Mouse (Mus musculus) liver, embryonic 14 days (tissue): ENCODE results near the gene Themis3. TPM values are rescaled to one million over a fixed set of nuclear protein-coding genes. Genes with fewer than 3 reads are reported as not detected.

ENCODE experiments used
- polyA plus RNA-seq: library from polyadenylated mRNA; depleted of rRNA; stranded (reverse); fragments of >200 nt; gene quantifications from 2 replicates; pipeline ENCODE4 v1.2.3, GENCODE M21; 2012; rRNA removed

Gene Themis3
- polyA plus RNA-seq: not detected in 2 replicates

DNA sequence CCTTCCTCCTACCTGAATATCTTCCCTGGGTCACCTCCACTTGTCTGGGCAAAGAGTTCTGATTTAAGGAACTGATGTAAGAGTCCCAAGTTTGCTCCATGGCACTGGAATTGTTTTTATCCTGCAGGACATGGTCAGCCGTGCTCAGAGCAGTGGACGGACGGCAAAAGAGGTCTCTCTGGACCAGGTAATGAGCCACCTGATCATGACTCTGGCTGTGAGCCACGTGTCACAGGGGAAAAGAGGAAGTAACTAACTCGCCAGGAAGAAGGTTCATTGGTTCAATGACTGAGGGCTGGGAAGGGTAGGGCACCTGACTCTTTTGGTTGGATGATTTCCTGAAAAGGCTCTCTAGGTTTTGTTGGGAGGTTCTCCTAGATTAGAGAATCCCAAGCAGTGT lies at the start of gene Themis3:
Gene Themis3, minus strand, starts transcription at position 187 of the 400 bp plus-strand sequence.

DNA sequence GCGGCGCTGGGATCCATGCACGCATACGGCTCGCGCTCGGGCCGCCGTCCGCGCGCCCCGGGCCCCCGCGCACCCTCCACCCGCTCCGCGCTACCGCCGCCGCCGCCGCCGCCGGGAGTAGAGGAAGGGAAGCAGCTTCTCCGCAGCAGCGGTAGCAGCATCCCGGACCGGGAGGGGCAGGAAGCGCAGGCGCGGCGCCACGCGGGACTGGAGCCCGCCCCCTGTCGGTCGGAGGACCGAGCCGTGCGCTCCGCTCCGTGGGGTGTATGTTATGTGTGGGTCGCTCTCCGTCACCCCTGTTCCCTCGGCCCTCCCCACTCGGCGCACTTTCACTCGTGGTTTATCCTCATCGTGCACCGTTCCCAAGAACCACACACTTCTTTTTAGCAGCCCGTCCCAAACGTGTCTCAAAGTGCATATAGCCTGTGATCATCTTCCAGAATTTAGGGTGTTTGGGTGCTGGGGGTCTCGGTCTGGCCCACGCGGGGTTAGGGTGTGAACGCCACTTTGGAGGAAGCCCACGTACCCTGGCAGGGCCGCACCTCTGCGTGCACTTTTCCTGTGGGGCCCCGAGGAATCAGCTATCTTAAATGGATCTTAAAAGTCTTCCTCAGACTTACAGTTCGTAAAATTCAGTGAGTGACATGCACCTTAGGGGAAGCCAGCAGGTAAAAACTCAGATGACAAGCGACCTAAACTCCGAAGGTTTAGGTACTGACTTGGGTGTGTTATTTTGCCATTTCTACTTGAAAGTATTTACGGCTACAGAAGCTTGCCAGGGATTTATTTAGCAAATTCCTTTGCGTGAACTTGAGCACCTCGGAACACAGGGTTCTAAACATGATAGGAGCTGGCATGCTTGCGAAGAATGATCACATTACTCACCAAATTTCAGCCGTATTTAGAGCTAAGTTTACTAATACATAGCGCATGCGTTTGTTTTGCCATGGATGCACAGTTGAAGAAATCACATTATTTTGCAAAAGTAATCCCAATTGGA lies 74.6 kb downstream of the Themis3 start, which contains the start of gene Rab12:
Gene Rab12, minus strand, starts transcription at position 176 of the 1,000 bp plus-strand sequence.

Other genes with a start within 250 kb of the Themis3 start
- 0.05 and 0.12 TPM in 2 replicates for gene Mtcl1, start 144.9 kb downstream of the Themis3 start, polyA plus RNA-seq
- gene Rab12, start 74.9 kb downstream of the Themis3 start, polyA plus RNA-seq: 9.0 and 9.7 TPM in 2 replicates